Mouse (Mus musculus) stomach, embryonic 16.5 days (tissue): ENCODE results near the gene Rft1. TPM values are rescaled to one million over a fixed set of nuclear protein-coding genes. Genes with fewer than 3 reads are reported as not detected.

Source experiments
- ATAC-seq: fragments of 200-750 bp; cut with Nextera tagmentation; 2 replicates; pipeline ENCODE4 v1.8.0; 2017; ENCODE audit warnings: moderate number of reproducible peaks, moderate TSS enrichment; ENCODE audit not compliant: insufficient read depth, low FRiP score
- H3K27ac ChIP-seq: fragments of 300-500 bp; sonication (generic); 2 replicates; pipeline ENCODE4 v1.5.1; 2014; ENCODE audit warnings: low read length
- H3K27me3 ChIP-seq: fragments of 300-500 bp; sonication (generic); 2 replicates; pipeline ENCODE4 v1.6.1; 2014; ENCODE audit warnings: low read length, control low read depth, mixed read lengths; ENCODE audit not compliant: control insufficient read depth, insufficient read depth
- H3K36me3 ChIP-seq: fragments of 300-500 bp; sonication (generic); 2 replicates; pipeline ENCODE4 v1.6.1; 2014; ENCODE audit warnings: low read length; ENCODE audit not compliant: control insufficient read depth, insufficient read depth
- H3K4me1 ChIP-seq: fragments of 300-500 bp; sonication (generic); 2 replicates; pipeline ENCODE4 v1.6.1; 2014; ENCODE audit warnings: low read length, control low read depth, mixed read lengths; ENCODE audit not compliant: control insufficient read depth, insufficient read depth
- H3K4me2 ChIP-seq: fragments of 300-500 bp; sonication (generic); 2 replicates; pipeline ENCODE4 v1.6.1; 2014; ENCODE audit warnings: low read depth, low read length, mixed read lengths
- H3K4me3 ChIP-seq: fragments of 300-500 bp; sonication (generic); replicated peaks from 2 replicates; pipeline ENCODE4 v1.5.1; 2014; ENCODE audit warnings: mild to moderate bottlenecking, low read length
- H3K9ac ChIP-seq: fragments of 300-500 bp; sonication (generic); 2 replicates; pipeline ENCODE4 v1.6.1; 2014; ENCODE audit warnings: low read length
- H3K9me3 ChIP-seq: fragments of 300-500 bp; sonication (generic); replicated peaks from 2 replicates; pipeline ENCODE4 v1.6.1; 2016; ENCODE audit warnings: low read length, control low read depth; ENCODE audit not compliant: control insufficient read depth
- WGBS: fragments of 180-500 bp; shearing (Covaris S2); extraction: QIAGEN DNeasy Blood & Tissue Kit; methylation state at CpG from one replicate; pipeline ENCODE4 v1.1.7; 2014; 5-methylcytosine and 5-hydroxymethylcytosine counted together
- polyA plus RNA-seq: library from polyadenylated mRNA; unstranded; fragments of >200 nt; fragmentation: Nextera tagmentation; extraction: Ambion mirVana; gene quantifications from 2 replicates; pipeline ENCODE4 v1.2.1, GENCODE M21; 2015

The Rft1 gene
- polyA plus RNA-seq = 15.6 and 17.7 TPM in 2 replicates

DNA sequence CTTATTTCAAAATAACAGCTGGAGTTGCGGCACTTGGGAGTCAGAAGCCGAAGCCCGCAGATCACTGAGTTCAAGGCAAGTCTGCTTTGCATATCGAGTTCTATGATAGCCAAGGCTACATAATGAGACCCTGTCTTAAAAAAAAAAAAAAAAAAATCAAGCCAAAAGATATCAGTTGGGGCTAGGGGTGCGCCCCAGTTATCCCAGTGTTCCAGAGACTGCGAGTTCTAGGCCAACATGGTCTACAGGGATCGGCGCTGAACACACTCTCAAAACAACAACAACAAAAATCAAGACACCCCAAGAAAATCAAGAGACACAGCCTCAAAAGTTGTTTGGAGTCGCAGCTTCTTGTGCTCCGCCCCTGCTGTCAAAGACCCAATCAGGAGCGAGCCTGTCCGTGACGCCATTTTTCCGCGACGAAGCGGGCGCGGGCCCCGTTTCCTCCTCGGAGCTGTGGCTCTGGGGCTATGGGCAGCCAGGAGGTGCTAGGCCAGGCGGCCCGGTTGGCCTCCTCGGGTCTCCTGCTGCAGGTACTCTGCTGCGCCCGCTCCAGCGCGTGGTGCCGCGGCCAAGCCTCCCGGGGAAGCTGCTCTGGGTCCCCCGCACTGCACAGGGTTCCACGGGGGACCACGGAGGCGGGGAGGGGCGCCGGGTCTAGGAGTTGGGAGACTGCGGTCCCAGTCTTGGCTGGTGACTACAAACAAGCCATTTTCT lies at the start of gene Rft1:
Gene Rft1 (plus strand): TSS at position 418 of the 717 bp plus-strand sequence.
- ATAC-seq = peak; percentile 91
- Histone ChIP-seq H3K9ac (peak within 1 kb of the TSS; percentile 100), H3K36me3 (no peaks in the 10 kb centered on the region), H3K27ac (peak within 1 kb of the TSS; percentile 87), H3K4me1 (peaks cover 6% of the 10 kb centered on the region), H3K27me3 (no peaks in the 10 kb centered on the region), H3K9me3 (no peaks in the 10 kb centered on the region), H3K4me2 (peak within 1 kb of the TSS; percentile 93), H3K4me3 (peak within 1 kb of the TSS; percentile 98)
- 2% methylated on average over 38 of the region's 38 CpGs for WGBS

DNA sequence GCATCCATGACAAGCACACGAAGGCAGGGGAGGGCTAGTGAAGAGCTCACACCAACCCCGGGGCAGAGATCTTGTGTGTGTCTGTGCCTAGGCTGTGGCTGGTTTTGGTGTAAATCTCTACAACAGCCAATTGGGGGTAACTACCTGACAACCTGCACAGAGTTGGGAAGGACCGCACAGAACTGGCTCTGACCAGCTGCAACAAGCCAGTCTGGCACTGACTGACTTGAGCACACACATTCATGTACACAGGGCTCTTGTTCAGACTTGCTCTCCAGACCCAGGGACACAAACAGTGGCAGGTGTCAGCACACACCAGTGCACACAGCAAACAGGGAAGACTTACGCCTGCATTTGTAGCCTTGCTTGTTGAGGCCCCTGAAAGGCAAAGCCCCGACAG lies 47.3 kb upstream of the Rft1 start:
- Histone ChIP-seq H3K9ac (no peak overlapping the region), H3K27ac (0 out of 2 replicates have a peak overlapping the region, but pooled peaks have one; percentile 18), H3K36me3 (peaks cover 11% of the 10 kb centered on the region), H3K9me3 (no peaks in the 10 kb centered on the region), H3K4me3 (no peak overlapping the region), H3K27me3 (no peaks in the 10 kb centered on the region), H3K4me2 (no peak overlapping the region), H3K4me1 (no peaks in the 10 kb centered on the region)
- ATAC-seq = no peak
- 80% methylated on average over 5 of the region's 5 CpGs for WGBS

DNA sequence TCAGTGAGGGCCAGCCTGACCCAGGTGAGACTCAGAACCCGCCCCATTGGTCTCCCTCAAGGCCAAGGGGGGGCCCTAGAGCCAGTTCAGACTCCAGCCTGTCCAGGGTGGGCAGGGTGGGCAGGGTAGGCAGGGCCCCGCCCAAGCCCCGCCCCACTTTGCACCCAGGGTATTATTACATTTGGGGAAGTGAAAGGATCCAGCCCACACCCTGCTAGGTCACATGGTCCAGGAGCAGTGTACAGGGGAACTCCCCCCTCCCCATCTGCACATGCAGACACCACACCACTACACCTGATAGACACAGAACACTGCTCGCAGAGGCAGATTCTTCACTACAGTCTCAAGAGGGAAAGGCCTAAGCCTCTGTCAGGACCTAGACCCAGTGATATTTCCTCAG lies 46.5 kb upstream of the Rft1 start:
- peaks cover 8% of the 10 kb centered on the region for H3K36me3 ChIP-seq
- WGBS = 67% methylated on average over 4 of the region's 4 CpGs
- ATAC-seq = 0 out of 2 replicates have a peak, but pooled peaks have one; percentile 31

DNA sequence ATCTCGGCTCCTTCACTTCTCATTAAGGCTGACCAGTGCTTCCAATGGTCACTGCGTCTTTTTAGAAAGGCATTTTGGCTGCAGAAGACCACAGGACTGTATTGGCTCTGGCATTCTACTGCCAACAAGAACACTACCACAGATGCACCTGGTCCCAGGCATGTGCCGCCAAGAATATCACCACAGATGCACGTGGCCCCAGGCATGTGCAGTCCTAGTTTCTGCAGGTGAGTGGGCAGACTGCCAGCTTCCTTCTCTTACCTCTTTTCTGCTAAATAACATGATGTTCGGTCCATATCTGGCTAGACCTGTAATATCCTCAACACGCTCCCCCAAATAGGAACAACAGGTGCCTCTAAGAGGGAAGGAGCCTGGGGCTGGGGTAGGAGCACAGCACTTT lies 46.0 kb upstream of the Rft1 start:
- no peak for ATAC-seq
- no peaks in the 10 kb centered on the region for H3K9me3 ChIP-seq
- no peak overlapping the region for H3K4me3 ChIP-seq
- H3K4me1 ChIP-seq = peaks cover 4% of the 10 kb centered on the region; the same call in 1 of the 2 replicates
- H3K36me3 ChIP-seq = peaks cover 8% of the 10 kb centered on the region
- 0 out of 2 replicates have a peak overlapping the region, but pooled peaks have one; percentile 3 for H3K9ac ChIP-seq
- H3K27me3 ChIP-seq = no peaks in the 10 kb centered on the region
- H3K4me2 ChIP-seq = no peak overlapping the region
- 82% methylated on average over 6 of the region's 6 CpGs for WGBS
- no peak overlapping the region for H3K27ac ChIP-seq

More for the DNA sequence above, 46.5 kb upstream of the Rft1 start:
- Histone ChIP-seq H3K27ac (no peak overlapping the region), H3K4me3 (no peak overlapping the region), H3K27me3 (no peaks in the 10 kb centered on the region), H3K9ac (0 out of 2 replicates have a peak overlapping the region, but pooled peaks have one; percentile 3), H3K4me1 (peaks cover 2% of the 10 kb centered on the region; the same call in 1 of the 2 replicates), H3K4me2 (no peak overlapping the region), H3K9me3 (no peaks in the 10 kb centered on the region)

DNA sequence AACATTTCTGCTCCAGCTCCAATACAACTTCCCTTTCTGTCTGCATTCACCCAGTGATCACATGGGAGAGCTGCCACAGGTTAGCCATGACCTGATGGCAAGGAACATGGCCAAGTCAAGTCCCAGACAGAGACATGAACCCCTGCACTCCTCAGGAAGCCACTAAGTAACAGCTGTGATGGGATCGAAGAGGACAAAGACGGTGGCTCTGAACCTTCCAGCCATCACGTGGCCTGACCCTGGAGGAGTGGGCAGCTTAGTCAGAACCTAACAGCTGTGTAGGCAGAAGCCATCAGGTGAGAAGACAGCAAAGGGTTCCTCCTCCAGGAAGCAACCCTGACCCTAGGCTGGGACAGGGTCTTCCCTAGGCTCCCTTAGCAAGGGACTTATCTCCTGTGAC lies 44.7 kb upstream of the Rft1 start:
- no peaks in the 10 kb centered on the region for H3K27me3 ChIP-seq
- H3K4me1 ChIP-seq = peaks cover 4% of the 10 kb centered on the region; the same call in 1 of the 2 replicates
- no peak overlapping the region for H3K27ac ChIP-seq
- H3K4me3 ChIP-seq = no peak overlapping the region
- no peak overlapping the region for H3K4me2 ChIP-seq
- ATAC-seq = no peak
- no peak overlapping the region for H3K9ac ChIP-seq
- no peaks in the 10 kb centered on the region for H3K9me3 ChIP-seq
- WGBS = 84% methylated on average over 3 of the region's 3 CpGs
- H3K36me3 ChIP-seq = peaks cover 4% of the 10 kb centered on the region

DNA sequence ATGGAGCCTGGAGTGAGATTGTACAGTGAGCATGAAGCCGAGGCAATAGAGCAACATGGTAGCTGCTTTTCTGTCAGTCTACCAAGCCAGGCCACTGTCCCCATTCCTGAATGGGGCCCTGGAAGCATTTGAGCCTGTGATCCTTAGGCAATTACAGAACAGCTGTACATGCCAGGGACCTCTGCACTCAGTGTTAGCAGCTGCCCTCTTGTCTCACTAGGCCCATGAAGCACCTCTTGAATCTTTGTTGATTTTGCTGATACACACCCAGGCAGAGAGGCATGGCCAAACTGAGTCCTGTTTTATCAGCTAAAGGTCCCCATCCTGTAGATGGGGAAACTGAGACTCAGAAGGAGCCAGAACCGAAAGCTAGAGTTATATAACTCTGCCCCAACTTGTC lies 43.9 kb upstream of the Rft1 start:
- Histone ChIP-seq H3K9ac (no peak overlapping the region), H3K4me1 (peaks cover 4% of the 10 kb centered on the region; the same call in 1 of the 2 replicates), H3K36me3 (peaks cover 3% of the 10 kb centered on the region), H3K4me2 (no peak overlapping the region), H3K9me3 (no peaks in the 10 kb centered on the region), H3K4me3 (no peak overlapping the region), H3K27ac (no peak overlapping the region), H3K27me3 (no peaks in the 10 kb centered on the region)
- no peak for ATAC-seq
- WGBS = 68% methylated on average over 2 of the region's 2 CpGs

DNA sequence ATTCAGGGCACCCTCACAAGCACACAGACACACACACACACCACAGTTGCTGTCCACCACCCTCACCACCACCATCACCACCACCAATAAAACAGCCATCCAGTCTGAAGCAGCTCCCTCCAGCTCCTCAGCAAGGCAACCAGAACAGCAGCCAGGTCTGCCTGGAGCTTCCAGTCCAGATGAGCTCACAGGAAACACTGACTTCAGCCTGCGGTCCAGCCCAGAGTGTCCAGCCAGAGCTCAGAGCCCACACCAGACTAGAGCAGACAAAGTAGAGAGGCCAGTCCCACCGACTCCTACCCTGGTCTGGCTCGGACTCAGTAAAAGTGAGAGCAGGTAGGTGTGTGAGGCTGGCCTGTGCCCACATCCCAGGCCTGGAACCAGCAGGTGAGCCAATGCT lies 43.2 kb upstream of the Rft1 start:
- Histone ChIP-seq H3K4me3 (no peak overlapping the region), H3K36me3 (no peaks in the 10 kb centered on the region), H3K9me3 (no peaks in the 10 kb centered on the region), H3K4me2 (no peak overlapping the region), H3K27ac (no peak overlapping the region), H3K9ac (no peak overlapping the region), H3K4me1 (peaks cover 4% of the 10 kb centered on the region; the same call in 1 of the 2 replicates), H3K27me3 (no peaks in the 10 kb centered on the region)
- ATAC-seq = no peak
- WGBS = 81% methylated on average over 3 of the region's 3 CpGs

DNA sequence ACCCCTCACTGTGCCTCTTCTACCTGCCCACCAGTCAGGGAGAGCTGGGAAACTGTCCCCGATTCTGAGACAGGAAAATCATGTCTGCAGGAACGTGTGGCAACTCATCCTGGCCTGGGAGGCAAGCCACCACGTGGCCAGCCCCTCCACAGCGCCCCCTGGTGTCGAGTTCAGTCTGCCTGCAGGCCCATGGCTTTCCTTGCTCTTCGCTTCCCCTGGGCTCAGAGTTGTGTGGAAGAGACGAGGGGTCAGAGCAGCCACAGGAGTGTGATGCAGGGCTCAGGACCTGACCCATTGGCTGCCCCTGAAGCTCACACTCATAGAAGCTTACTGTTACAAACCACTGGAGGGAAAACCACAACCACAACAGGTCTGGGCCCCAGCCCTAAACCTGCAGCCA lies 41.6 kb upstream of the Rft1 start:
- ATAC-seq = no peak
- Histone ChIP-seq H3K4me1 (peaks cover 4% of the 10 kb centered on the region; the same call in 1 of the 2 replicates), H3K9me3 (no peaks in the 10 kb centered on the region), H3K27ac (no peak overlapping the region), H3K27me3 (no peaks in the 10 kb centered on the region), H3K4me2 (no peak overlapping the region), H3K9ac (peak overlapping the region; percentile 17; the same call in 1 of the 2 replicates), H3K36me3 (no peaks in the 10 kb centered on the region), H3K4me3 (no peak overlapping the region)
- WGBS = 25% methylated on average over 7 of the region's 7 CpGs

DNA sequence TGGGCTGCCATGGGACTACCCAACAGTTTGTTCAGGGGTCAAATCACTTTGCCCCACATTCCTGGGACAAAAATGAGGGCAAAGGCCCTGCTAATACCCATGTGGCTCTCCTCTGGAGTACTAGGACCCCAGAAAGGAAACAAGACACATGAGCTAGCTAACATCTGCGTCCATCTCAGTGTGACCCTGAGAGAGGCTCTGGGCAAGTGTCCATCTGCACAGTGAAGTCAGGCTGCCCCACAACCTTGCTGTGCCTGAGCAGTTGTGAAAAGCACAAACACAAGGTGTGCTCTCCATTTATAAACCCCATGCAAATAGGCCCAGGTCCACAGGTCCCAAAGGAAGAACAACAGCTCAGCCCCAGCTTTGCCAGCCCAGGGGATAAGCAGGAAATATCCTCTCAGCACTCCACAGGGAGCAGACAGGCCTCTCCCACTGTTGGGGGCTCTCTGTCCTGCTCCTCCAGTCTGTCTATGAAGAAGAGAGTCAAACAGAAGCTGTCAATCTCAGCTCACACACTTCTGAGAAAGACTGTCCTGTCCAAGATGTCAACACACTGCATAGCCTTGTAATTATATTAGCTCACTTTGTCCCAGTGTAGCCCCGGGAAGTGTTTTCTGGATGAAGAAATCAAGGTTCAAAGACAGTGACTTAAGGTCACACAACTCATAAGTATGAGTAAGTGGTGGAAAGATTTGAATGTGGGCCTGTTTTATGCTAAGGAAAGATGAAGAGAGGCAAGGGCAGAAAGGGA lies 41.0 kb upstream of the Rft1 start:
- Histone ChIP-seq H3K9me3 (no peaks in the 10 kb centered on the region), H3K4me2 (no peak overlapping the region), H3K9ac (peak overlapping the region; percentile 17; the same call in 1 of the 2 replicates), H3K4me3 (no peak overlapping the region), H3K36me3 (no peaks in the 10 kb centered on the region), H3K4me1 (peaks cover 4% of the 10 kb centered on the region; the same call in 1 of the 2 replicates), H3K27me3 (no peaks in the 10 kb centered on the region), H3K27ac (no peak overlapping the region)
- ATAC-seq = no peak
- WGBS = 81% methylated on average over 2 of the region's 2 CpGs
